Mouse (Mus musculus): ENCODE data around the gene Zfp64.

DNA sequence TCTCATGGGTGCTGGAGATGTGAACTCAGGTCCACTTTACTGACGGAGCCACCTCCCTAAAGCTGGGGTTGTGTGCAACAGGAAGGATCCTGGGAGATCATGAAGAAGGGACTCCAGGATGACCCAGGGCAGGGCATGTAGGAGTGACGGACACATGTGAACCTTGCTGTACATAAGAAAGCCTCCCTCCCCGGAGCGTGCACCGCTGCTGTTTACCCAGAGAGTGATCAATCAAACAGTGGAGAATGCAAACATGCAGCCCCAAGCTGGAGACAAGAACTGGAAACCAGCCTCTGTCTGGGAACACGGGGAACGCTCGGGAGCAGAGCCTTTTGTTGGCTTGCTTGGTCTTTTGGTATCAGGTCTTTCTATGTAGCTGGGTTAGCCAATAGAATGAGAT lies 76.7 kb downstream of the Zfp64 start:
- TF ChIP-seq MAX (IDR thresholded peaks at IDR 0.05) (no peak), CTCF (IDR thresholded peaks at IDR 0.05; ENCODE audit: control insufficient read depth, insufficient read depth, insufficient read length) (no peak)

All from C2C12 (cell line).